Mouse (Mus musculus) liver, adult 2 months (tissue): ENCODE data around the gene Suclg1.

ENCODE experiments used
- CTCF ChIP-seq: fragments of 200-500 bp; IDR thresholded peaks from 2 replicates; pipeline ENCODE4 v1.5.1; 2011; ENCODE audit warnings: low read depth, low read length, control low read depth
- POLR2A ChIP-seq: fragments of 200-500 bp; IDR thresholded peaks from 2 replicates; pipeline ENCODE4 v1.6.1; 2011; ENCODE audit warnings: low read length, control low read depth; ENCODE audit not compliant: insufficient read depth; ENCODE audit errors: extremely low read depth

DNA sequence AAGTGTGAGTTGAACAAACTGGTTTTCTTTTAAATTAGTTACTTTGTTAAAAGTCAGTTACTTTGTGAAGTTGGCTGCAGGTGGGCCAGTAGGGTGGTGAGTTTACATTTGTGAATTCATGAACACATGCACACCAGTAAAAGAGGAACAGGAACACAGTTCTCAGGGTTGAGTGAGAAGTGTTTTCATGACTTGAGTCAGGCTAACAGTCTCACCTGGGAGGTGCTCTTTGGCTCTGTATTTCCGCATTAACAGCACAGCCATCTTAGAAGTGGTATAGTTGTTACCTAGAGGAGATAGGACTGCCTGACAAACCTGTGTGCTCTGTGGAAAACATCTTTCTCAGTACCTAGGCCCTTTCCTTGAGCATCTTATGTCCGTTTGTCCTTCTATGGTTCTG, 4.8 kb downstream of the Suclg1 start:
- no peak for TF ChIP-seq CTCF
- no peak for TF ChIP-seq POLR2A
